Mouse (Mus musculus) left cerebral cortex, adult 11 months (tissue): ENCODE data around the gene Tfdp1.
A peak's percentile ranks its signal among the peaks of the same experiment; 100 is the strongest.
"Not testable (repeated sequence)": the region's sequence is repeated elsewhere in the genome, so short reads cannot be mapped to it uniquely, and the experiment has no call there.

Experiments used
- DNase-seq: peaks from one replicate; pipeline ENCODE4 v3.0.0; 2022; ENCODE audit warnings: low spot score

Gene Tfdp1

GRCm38 (mm10) chr8:13338255-13338860 is at the start of gene Tfdp1:
TSS of gene Tfdp1 (plus strand) at chr8:13338751.
- DNase-seq, result peak; percentile 76

- peak; percentile 37 for DNase-seq
Measured at GRCm38 (mm10) chr8:13292364-13292763, 46.2 kb upstream of the Tfdp1 start.

DNA sequence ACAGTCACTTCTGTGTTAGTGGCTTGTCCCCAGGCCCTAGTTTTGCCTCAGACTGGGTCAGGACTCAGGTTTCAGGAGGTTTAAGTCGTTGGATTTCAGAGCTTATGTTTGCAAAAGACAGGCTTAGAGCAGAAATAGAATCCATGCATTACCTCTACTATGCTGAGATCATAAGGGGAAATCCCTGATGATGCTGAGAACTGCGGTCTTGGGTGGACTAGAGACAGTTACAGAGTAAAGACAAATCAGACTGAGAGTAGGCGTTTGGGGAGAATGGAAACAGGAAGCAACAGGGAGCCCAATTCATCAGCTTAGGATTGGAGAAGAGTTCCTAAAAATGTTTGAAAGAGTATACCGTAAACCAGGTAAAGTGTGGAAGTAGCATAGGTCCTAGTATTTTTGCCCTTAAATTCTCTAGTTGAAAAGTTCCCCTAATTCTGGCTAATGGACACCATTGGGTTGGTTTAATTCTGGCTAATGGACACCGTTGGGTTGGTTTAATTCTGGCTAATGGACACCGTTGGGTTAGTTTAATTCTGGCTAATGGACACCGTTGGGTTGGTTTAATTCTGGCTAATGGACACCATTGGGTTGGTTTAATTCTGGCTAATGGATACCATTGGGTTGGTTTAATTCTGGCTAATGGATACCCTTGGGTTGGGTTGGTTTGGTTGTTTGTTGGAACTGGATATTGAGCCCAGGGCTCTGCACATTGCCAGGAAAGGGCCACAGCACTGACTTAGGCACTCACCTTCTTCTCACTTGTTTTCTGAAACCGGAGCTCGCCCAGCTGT is 44.7 kb upstream of the Tfdp1 start:
- DNase-seq, result no peak

DNA sequence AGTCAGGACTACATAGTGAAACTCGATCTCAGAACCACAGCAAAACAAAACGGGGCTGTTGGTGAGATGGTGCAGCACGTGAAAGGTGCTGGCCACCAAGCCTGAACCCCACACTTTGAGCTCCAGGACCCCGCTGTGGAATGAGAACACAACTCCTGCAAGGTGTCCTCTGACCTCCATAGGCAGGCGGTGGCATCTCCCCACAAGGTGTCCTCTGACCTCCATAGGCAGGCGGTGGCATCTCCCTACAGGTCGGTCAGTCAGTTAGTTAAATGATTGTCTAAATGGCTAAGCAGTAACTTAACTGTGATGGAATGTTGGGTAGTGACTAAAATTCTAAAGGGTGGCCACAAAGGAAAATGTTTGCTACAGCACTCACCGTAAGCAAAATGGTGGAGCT is 39.0 kb upstream of the Tfdp1 start:
- no peak for DNase-seq

GRCm38 (mm10) chr8:13301036-13301435 is 37.5 kb upstream of the Tfdp1 start:
- DNase-seq, result no peak

GRCm38 (mm10) chr8:13305459-13305858 is 33.1 kb upstream of the Tfdp1 start:
- DNase-seq, result peak; percentile 37

GRCm38 (mm10) chr8:13305884-13306283 is 32.7 kb upstream of the Tfdp1 start:
- DNase-seq, result no peak

DNA sequence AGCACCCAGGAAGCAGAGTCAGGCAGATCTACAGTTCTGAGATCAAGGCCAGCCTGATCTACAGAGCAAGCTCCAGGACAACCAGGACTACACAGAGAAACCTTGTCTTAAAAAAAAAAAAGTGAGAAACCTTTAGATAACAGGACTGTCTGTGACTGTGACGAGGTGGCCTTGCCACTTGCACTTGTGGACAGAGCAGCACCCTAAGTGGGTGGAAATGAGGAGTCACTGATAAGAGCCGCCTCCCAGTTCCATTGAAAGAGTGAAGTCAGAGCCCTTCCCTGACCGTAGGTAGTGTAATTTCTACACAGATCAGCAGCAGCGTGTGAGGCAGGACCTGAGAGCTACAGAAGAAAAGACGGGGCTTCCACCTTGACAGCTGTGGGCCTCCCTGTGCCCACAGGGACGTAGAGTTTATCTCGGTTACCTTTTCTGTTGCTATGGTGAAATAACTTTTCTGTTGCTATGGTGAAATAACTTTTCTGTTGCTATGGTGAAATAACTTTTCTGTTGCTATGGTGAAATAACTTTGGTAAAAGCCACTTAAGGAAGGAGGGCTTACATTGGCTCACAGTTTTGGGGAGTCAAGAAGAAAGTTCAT is 32.1 kb upstream of the Tfdp1 start:
- DNase-seq, result no peak

- DNase-seq, result no peak
Measured at GRCm38 (mm10) chr8:13306916-13307315, 31.6 kb upstream of the Tfdp1 start.

GRCm38 (mm10) chr8:13314922-13315321 is 23.6 kb upstream of the Tfdp1 start:
- no peak for DNase-seq

DNA sequence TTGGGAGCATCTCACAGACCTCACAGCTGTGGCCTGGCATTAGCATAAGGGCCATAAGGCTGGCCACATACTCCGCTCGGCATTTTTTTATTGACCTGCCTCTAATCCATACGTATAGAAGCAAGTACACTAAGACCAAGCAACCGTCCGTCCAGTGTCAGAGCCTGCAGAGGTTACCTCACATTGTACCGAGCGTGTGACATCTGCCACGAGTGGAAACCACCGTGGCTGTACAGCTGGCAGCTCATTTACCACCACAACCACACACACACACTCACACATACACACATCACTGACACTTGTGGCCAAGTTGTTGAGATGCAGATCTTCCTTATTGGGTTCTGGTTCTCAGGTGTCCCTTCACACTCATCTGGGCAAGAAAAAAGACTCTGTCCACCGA is 21.9 kb upstream of the Tfdp1 start:
- no peak for DNase-seq

- DNase-seq, result no peak
Measured at GRCm38 (mm10) chr8:13326598-13326997, 12.0 kb upstream of the Tfdp1 start.

DNA sequence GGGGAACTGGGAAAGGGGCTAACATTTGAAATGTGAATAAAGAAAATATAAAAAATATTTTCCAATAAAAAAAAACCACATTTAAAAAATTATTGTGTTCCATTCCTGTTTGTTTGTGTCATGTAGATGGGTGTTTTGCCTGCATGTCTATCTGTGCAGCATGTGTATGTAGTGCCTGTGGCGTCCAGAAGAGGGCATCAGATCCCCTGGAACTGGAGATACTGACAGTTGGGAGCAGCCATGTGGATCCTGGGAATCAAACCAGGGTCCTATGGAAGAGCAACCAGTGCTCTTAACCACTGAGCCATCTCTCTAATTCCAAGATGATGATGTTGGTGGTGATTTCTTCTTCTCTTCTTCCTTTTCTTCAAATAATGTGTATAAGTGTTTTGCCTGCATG is 3.9 kb upstream of the Tfdp1 start:
- DNase-seq, result no peak

- DNase-seq, result not testable (repeated sequence)
Measured at GRCm38 (mm10) chr8:13337245-13337644, 1.3 kb upstream of the Tfdp1 start.

- DNase-seq, result no peak
Measured at GRCm38 (mm10) chr8:13337678-13338077, 873 bp upstream of the Tfdp1 start.

DNA sequence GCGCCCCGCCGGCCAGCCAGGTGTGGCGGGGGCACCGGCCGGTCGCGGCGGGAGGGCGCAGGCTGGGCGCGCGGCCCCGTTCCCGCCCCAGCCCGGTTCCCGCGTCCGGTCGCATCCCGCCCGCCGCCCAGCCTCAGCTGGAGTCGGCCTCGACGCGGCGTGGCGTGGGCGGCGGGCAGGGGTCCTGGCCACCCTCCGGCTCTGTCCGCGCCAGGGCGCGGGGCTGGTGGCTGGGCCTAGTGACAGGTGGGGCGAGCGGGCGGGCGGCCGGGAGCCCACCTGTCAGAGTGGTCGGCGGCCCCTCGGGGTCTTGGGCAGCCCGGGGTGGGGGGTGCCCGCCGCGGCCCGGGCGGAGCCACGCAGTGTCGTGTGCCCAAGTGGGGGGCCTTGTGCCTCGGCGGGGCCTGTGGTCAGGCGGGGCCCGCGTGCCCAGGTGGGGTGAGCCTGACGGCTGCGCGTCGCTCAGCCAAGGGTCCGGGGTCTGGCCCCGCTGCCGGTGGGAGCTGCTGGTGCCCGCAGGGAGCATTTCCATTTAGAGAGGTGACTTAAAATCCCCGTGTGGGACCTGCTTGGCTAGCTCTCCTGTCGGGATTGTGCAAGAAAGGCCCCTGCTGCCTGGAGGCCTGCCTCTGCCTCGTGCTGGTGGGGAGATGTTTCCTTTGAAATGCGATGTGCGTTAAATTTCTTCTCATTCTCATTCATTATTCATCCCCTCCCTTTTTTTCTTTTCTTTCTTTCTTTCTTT is 522 bp downstream of the Tfdp1 start:
- DNase-seq, result no peak

DNA sequence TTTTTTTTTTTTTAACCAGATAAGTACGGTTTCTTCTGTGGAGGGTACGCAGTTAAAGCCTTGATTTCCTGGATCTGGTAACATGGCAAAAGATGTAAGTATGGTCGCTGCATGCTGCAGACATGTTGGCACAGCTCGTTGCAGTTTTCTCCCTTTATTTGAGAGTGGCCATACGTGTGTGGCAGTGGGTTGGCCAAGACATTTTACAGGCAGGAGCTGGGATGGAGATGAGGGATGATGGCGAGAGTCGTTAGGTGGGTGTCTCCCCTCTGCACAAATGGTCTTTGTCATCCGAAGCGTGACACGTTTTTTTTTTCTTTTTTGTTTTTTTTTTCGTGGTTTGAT is 1.1 kb downstream of the Tfdp1 start:
- no peak for DNase-seq

DNA sequence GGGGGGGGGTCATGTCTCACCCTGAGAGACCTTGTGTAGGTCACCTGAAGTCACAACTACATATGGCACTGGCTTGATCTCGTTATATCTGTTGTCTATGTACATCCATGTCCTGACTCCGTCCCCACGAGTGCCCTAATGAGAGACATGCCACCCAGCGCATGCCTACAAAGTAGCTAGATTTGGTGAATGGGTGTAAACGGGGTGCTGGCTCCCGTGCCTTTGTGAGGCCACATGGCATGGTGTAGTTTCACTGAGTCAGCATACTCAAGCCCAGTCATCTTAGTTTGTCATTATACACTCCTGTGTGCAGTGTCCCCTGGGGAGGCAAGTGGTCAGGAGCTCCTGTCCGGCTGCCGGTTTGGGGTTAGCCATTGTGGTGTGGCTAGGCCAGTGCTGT is 2.1 kb downstream of the Tfdp1 start:
- no peak for DNase-seq

DNA sequence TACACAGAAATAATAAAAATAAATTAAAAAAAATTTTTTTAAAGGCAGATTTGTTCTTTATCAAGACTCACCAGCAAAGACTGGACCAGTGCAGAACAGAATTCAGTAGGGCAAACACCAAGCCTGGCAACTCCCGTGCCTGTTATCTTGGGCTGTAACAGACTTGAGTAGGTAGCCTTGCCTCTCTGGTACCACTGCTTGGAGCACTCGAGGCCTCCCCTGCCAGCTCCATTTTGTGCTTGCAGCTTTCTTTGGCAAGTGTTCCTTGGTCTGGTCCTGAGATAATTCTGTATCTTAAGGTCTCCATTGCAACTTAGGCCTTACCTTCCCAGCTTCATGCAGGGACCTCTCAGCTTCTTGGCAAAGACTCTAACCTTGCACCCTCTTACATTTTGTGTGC is 3.8 kb downstream of the Tfdp1 start:
- DNase-seq, result no peak

DNA sequence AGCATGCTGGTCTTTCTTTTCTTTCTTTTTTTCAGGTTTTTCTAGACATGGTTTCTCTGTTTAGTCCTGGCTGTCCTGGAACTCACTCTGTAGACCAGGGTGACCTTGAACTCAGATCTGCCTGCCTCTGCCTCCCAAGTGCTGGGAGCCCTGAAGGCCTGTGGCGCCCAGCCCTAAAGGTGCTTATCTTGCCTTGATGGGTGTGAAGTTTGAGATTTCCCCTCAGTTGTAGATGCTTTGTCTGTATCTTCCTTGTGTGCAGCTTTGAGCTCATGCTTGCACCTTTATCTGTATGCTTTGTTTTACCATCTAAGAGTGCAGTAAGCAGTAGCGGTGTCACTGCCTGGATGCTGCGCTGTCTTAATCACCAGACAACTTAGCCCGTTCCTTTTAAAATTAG is 4.6 kb downstream of the Tfdp1 start:
- DNase-seq, result no peak

GRCm38 (mm10) chr8:13350052-13350451 is 11.5 kb downstream of the Tfdp1 start:
- DNase-seq, result no peak

DNA sequence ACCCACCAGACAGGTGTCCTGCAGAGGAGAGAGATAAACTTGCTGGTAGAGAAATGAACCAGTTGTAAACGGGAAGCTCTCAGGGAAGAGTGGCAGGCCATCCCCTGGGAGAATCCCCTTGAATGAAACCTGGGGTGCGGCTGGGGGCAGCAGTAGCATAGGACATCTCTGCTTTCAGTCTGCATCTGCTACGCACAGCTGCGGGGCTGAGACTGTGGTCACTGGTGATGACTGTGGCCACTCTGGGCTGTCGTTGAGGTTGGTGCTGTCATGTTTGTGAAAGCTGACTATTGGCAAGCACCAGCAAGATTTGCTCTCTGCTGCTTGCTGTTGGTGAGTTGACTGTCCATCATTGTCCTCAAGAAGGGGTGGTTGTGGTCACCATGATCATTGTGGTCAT is 13.0 kb downstream of the Tfdp1 start:
- no peak for DNase-seq

DNA sequence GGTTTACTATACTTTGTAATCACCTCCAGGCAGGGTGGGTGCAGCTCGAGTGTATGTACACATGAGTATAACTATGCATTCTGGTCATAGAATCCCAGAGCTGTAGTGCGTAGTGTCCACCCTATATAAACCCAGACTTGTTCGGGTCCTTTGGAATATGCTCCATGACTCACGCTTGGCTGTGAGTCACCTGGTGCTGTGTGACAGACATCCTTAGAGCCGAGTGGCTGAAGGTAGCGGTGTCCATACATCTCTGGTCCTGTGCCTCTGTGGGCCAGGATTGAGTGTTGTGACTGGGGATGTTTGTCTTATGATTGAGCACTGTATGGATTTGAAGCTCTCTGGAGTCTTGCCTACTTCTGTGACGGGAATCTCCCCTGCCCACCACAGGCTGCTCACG is 14.1 kb downstream of the Tfdp1 start:
- DNase-seq, result no peak
